Mouse (Mus musculus): ENCODE measurements around the gene Runx1.

Gene Runx1

GRCm38 (mm10) chr16:92651256-92651655 is 174.7 kb downstream of the Runx1 start:
- no peak for DNase-seq

DNA sequence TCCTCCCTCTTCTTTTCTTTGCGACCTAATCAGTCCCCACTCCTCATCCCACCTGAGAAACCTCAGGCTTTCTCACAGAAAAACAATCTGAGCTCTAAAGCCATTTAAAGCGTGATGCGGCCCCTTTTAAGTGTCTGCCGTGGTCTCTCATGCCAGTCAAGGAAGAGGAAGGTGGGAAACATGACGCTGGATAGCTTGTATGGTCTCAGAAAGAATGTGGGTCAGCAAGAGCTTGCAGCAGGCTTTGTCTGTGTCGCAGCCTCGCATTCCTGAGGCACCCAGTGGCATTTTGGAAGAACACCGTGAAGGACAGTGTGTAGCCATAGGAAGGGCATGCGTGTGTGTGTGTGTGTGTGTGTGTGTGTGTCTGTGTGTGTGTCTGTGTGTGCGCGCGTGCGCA is 179.8 kb downstream of the Runx1 start:
- no peak for DNase-seq

DNA sequence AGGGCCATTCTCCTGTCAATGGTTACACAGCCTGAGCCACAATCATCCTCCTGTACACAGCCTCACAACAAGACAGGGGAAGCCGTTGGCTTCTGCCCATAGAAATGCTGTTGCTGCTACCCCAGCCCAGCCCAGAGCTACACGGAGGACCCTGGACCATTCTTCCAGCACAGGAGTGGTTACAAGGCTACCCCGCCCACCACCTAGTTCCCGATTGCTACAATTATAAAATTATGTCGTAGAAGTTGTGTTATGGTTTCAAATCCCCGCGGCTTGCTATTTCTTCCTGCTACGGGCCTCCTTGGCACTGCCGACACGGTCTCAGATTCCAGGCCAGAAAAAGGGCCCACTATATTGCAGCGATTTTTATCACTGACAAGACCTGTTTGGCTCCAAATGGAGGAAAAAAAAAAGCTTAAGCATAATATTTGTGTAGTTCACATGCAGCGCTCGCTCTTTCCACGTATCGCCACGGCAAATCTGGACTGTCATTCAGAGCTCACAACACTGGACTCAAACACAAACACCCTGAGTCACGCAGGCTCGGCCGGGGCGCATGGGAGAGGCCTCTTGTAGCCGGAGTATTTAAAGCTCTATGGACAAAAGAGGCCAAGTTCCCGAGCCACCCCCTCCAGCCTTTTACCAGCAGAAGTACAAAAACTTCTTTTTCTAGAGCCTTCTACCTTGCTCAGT is 180.4 kb downstream of the Runx1 start:
- DNase-seq, result no peak

DNA sequence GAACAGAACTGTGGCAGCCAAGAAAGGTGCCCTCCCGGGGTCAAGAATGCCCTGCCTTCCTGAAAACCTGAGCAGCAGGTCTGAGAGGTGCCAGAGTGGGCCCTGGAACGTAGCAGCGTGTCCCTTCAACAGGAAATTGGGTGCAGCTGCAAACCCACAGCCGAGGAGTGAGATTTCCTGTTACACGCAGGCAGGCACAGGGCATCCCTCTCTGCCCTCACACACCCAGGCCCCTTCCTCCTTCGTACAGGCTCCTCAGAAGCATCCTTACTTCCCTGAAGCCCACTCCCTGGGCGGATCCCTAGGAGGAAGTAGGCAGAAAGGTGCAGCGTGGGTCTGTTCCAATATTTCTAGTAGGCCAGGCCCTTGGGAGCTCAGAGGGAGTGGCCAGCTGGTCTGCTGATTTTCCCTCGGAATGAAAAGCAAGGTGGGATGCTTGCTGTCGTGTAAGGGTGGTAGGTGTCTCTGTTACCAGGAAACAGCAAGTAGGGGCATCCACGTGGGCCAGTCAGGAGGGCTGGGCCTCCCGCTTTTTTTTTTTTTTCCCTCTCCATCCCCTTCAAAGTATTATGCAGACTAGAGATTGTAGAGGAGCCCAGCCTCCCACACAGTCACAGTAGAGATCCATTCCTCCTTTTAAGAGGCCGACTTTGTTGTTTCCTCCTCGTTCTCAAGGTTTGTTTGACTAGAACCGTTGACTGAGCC is 181.1 kb downstream of the Runx1 start:
- DNase-seq, result no peak

DNA sequence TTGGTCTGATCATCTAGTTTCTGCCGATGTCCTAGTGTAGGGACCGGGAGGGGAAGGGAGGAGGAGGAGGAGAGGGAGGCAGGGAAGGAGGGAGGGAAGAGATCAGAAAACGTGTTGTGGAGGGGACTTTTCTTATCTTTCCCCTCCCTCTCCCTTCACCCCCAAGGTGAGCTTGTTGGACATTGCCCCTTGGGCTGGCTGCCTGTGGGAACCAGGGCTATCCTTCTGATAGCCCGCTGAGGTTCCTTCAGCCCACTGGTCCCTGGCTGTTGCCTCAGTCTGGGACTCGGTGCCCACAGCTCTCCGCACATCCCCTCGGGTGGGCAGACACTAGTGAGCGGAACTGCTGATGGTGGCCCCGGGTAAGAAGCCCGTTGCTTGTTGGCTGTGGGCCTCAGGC is 181.6 kb downstream of the Runx1 start:
- DNase-seq, result no peak

GRCm38 (mm10) chr16:92642283-92642682 is 183.7 kb downstream of the Runx1 start:
- DNase-seq, result no peak

DNA sequence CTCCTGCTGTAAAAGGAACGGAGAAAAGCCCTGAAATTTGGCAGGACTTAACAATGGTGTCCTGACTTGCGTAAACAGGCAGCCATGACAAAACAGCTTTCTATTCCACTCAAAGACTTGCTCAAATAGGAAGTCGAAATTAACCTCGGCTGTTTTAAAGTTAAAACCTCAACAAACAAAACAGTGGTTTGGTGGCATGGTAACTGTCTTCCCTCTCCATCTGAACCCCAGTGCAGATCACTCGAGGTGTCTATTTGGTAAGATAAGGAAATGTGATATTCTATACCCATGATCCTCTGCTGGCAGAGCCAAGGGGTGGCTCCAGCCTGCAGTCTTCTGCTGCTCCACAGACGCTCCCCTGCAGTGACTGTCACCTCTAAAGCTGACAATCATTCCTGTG is 184.9 kb downstream of the Runx1 start:
- no peak for DNase-seq

GRCm38 (mm10) chr16:92639093-92639492 is 186.9 kb downstream of the Runx1 start:
- DNase-seq, result no peak

DNA sequence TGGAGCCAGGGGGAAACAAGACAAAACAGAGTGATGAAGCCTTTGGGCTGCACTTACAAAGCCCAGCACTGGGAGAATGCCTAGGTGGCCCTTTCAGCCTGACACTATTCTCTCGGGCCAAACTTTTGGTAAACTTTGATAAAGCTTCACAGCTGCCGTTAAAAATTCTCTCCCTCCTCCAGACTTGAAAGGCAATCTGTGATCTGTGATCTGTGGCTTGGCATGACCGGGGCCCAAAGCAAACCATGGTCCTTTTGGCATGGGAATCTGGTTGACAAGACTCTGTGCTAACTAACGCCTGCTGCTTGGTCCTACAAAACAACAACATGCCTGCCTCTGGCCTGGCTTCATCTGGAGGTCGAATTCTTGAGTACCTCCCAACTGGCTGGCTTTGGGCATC is 188.9 kb downstream of the Runx1 start:
- no peak for DNase-seq

DNA sequence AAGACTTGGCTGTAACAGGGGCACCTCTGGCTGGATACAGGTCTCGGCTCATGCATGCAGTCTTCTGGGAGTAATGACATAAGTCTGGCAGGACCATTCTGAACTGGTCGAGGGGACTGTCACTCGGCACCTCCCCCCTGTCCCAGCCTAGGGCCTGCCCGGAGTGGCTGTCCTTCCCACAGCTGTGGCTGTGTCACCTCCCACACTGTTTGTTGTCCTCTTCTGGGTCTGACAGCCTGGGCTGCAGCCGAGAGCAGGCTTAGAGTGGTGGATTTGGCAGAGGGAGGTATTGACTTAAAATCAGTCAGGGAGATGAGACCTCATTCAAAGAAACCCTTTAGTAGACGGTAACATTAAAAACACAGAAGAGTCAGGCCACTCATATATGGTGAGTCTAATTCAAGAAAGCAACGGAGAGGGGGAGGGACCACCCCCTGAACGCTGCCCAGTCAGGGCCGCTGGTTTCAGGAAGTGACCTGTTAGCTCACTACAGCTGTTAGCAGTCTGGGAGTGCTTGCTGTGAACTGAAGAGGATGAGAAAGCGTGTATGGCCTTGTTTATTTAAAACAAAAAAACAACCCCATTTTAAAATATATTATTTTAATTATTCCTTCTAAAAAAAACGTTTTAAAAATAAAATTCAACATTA is 193.7 kb downstream of the Runx1 start:
- DNase-seq, result no peak

DNA sequence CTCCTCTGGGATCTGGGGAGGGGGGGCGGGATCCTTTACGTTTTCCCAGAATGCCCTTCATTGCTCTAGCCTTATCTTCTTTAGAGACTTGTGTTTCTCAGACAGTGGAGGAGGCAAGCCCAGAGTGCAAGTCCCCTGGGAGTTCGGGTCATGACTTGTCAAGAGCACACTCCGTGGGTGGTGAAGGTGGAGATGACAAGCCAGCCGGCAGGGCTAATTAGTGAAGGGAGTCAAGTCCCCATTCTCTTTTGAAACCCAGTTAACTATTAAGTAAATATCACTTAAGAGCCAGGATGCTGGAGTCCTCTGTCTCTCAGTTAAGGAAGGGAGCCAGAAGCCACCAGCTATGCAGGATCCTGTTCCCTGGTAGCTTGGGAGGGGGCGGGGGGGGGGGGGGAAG is 194.3 kb downstream of the Runx1 start:
- DNase-seq, result no peak

GRCm38 (mm10) chr16:92630950-92631349 is 195.0 kb downstream of the Runx1 start:
- DNase-seq, result no peak

DNA sequence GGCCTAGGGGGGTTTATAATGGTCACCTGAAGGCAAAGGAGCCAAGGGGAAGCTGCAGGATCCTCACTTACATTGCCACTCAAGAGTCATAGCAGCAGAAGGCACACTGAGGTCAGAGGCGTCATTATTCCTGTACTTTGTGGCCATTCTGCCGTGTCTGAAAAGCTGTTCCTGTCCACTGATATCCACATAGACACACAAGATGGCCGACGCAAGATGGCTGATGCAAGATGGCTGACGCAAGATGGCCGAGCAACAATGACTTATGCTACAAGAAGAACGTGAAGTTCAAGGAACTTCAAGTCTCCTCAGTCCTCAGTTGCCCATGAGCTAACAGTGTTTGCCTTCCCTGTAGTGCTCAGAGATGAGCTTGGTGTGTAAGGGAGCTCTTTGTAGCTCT is 196.1 kb downstream of the Runx1 start:
- DNase-seq, result no peak

DNA sequence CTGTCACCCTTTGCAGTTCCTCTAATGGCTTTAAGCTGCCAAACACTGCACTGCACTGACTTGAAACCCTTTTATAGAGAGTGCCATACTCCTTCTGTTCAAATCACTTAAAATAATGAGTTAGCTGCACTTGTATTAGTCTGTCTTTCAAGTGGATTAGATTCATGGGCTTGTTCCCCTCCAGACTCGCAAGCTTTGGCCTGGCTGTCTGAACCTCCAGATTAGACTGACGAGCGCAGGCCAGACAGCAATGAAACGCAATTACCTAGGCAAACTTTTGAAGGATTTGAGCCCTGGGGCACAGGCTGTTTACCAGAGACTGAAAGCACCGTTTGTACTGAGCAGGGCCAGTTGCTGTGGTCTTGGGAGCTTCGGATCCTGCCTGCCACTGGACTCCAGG is 198.7 kb downstream of the Runx1 start:
- no peak for DNase-seq

GRCm38 (mm10) chr16:92623953-92624352 is 202.0 kb downstream of the Runx1 start:
- no peak for DNase-seq

GRCm38 (mm10) chr16:92621859-92622258 is 204.1 kb downstream of the Runx1 start:
- no peak for DNase-seq

- DNase-seq, result no peak
These were observed 205.0 kb downstream of the Runx1 start for GRCm38 (mm10) chr16:92620841-92621518.

- no peak for DNase-seq
These were observed 209.1 kb downstream of the Runx1 start for GRCm38 (mm10) chr16:92616839-92617238.

GRCm38 (mm10) chr16:92615234-92615799 is 210.6 kb downstream of the Runx1 start:
- DNase-seq, result no peak

GRCm38 (mm10) chr16:92612546-92612945 is 213.4 kb downstream of the Runx1 start:
- no peak for DNase-seq

- peak; percentile 56 for DNase-seq
These were observed 214.3 kb downstream of the Runx1 start for GRCm38 (mm10) chr16:92611641-92612149.

DNA sequence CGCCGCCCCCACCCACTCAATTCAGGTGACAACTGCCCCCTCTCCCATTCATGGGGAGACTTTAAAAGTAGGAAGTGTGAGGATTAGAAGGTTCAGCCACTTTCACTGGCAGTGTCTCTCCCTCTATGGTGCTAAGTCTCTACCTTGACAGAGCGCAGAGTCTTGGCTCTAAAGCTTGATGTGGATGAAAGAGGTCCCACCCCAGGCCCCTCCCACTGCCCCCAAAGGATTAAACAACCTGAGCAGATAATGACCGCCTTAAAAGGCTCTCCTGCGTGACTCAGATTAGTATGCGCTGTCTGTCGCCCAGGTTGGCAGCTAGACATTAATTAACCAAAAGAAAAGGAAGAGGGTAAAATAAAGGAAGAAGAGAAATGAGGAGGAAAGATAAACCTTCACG is 215.5 kb downstream of the Runx1 start:
- no peak for DNase-seq

DNA sequence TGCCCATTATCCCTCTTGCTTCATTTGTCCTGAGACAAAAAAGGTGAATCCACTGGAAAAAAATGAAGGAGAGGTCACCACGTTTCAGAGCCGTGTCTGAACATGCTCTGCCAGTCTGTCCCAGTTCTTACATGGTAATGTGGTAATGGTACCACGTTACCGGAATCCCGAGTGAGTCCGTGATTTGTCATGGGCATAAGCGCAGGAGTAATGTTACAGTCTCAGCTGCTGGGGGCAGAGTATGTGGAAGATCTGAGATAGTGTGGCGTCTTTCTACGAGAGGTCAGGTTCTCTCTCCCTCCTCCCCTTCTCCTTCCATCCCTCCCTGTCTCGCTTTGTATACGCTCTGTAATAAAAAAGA is 216.3 kb downstream of the Runx1 start:
- DNase-seq, result no peak
